Mouse (Mus musculus): ENCODE measurements around the gene Elmo1. TPM values are rescaled to one million over a fixed set of nuclear protein-coding genes. Genes with fewer than 3 reads are reported as not detected.
"Not testable (repeated sequence)": the region's sequence is repeated elsewhere in the genome, so short reads cannot be mapped to it uniquely, and the experiment has no call there.

Gene Elmo1
- total RNA-seq, 2 experiments from 2014 or later, result 28.5 to 36.9 TPM

GRCm38 (mm10) chr13:20564414-20564813, 474.0 kb downstream of the Elmo1 start:
- no peak for DNase-seq (ENCODE audit: low spot score in 2 of 2)

- DNase-seq (ENCODE audit: low spot score in 2 of 2), result no peak
Observed at GRCm38 (mm10) chr13:20575186-20575585, 484.8 kb downstream of the Elmo1 start.

GRCm38 (mm10) chr13:20585868-20586267, 495.5 kb downstream of the Elmo1 start:
- DNase-seq (ENCODE audit: low spot score in 2 of 2), result no peak

GRCm38 (mm10) chr13:20586462-20586861, 496.1 kb downstream of the Elmo1 start:
- DNase-seq (ENCODE audit: low spot score in 2 of 2), result no peak

DNA sequence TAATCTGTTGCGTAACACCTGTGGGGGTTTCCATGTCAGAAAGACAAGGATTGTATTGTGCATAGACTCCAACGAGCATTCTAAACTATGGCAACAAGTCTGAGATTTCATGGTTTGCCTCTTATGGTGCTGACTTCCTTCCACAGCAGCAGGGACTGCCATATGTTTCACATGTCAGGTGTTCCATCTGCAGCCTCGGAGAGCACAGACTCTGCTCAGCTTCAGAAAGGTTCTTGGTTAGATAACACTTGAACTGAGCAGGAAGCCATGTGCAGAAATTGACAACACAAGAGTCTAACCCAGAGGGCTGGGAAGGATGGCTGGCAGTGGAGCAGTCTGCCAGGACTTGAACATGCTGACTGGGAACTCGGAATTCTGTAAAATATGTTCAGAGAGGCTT, 500.6 kb downstream of the Elmo1 start:
- DNase-seq (ENCODE audit: low spot score in 2 of 2), result no peak

- no peak for DNase-seq (ENCODE audit: low spot score in 2 of 2)
Observed at GRCm38 (mm10) chr13:20597307-20597706, 506.9 kb downstream of the Elmo1 start.

DNA sequence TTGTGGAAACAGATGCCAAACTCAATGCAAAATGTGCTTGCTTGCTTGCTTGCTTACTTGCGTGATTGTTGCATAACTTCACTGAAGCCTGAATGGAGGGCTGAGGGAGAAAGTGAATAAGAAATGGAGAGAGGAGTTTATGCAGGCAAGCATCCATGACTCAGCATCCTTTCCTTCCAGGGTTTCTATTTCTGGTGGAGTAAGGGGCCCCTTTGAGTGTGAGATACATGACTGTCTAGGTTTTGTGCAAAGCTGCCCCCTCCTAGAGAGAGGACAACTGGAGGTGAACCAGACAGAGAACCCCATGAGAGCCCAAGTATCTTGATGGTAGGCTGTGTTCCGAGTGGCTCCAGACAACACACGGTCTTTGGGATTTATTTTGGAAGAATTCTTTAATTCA, 508.2 kb downstream of the Elmo1 start:
- DNase-seq (ENCODE audit: low spot score in 2 of 2), result no peak

GRCm38 (mm10) chr13:20600246-20600645, 509.9 kb downstream of the Elmo1 start:
- no peak for DNase-seq (ENCODE audit: low spot score in 2 of 2)

GRCm38 (mm10) chr13:20601421-20601820, 511.0 kb downstream of the Elmo1 start:
- DNase-seq (ENCODE audit: low spot score in 2 of 2), result no peak

DNA sequence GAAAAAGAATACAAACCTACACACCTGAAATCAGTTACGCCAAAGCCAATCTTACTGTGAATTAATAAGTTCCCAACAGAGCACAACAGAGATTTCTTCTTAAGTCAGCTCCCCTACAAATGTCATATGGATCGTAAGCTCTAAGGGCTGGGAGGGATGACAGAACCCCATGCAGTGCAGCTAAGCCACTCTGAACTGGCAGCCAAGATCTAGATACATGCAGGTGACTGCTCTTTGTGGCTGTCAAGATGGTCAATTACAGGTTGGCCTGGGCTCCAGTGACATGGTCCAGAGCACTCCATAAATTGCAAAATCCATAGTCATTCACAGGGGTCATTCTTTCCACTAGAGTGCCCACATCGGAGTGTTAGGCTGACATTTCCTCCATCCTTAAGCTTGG, 516.5 kb downstream of the Elmo1 start:
- DNase-seq (ENCODE audit: low spot score in 2 of 2), result no peak

DNA sequence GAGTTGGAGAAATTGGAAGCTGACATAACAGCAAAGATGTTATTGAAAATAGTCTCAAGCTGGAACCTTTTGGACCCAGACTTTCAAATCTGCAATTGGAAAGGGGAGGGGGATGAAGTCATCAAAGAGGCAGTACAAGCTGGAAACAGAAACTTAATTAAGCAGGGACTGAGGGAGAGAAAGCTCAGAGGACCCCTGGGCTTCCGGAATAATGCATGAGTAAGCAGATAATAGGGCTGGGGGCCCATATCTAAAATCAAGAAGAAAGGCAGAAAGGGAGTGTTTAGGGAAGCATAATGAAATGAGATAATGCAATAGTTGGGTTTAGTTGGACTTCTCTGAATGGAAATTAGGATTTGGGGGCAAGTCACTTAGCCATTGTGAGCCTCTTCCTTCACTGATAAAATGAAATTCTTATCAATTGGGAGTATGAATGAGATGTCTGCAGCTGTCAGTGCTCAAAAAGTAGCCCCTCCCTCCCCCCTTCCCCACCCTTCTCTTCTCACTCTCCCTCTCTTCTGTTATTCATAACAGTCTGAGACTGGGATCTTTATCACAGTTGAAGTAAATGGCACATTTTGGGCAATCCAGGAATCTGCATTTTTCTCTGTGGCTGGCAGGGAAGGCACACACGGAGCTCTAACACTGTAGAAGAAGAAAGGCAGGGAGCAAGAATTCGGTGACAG, 518.8 kb downstream of the Elmo1 start:
- no peak for DNase-seq (ENCODE audit: low spot score in 2 of 2)

- DNase-seq (ENCODE audit: low spot score in 2 of 2), result no peak
Observed at GRCm38 (mm10) chr13:20615596-20616469, 525.4 kb downstream of the Elmo1 start.

GRCm38 (mm10) chr13:20619946-20620345, 529.5 kb downstream of the Elmo1 start:
- no peak for DNase-seq (ENCODE audit: low spot score in 2 of 2)

DNA sequence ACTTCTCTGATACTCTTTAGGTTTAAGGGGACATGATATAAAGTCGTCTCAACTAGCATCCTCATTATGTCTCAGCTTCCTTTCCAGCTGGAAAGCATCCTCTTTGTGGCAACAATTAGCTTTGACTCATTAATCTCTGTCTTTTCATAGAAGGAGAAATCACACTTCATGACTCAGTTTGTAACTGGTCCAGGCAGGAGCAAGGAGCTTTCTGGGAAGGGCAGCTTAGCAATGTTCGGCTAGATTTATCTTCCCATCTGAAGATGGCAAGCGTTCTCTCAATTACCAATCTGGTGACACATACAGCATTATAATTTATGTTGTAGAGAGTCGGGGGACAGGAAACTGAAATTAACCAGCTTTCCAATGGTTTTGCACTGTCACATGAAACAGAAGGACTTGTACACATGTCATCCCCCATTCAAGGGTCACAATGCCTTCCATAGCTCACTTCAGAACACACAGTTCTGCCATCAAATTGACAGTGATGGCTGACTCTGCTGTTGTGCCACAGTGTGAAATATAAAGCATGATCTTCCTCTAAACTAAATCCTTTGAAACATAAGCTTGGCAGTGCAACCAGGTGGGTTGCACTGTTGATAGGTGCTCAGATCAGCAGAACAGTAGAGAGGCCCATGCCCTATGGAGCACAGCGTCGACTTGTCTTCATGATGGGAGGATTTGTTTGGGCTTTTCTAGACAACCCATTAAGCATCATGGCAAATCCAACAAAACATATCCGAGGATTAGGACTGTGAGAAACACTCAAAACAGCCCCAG, 532.9 kb downstream of the Elmo1 start:
- DNase-seq (ENCODE audit: low spot score in 2 of 2), result no peak

GRCm38 (mm10) chr13:20627796-20628195, 537.4 kb downstream of the Elmo1 start:
- no peak for DNase-seq (ENCODE audit: low spot score in 2 of 2)

DNA sequence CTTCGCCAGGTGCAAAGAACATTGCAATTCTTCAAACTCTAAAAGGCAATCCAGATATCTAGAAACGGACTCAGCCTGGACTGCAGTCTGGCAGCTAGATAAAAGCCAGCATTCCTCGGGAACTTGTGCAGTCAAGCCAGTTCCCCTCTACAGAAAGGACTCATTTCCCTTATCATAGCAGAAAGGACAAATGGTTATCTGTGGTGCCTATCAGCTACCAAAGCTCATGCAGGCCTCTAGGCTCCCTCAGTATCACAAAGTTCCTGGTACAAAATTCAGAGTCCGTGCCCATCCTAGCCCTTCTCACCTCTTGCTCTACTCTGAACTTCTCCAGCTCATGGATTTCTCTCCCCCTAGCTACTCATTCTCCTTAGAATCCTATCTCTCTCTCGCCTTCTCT, 542.1 kb downstream of the Elmo1 start:
- DNase-seq (ENCODE audit: low spot score in 2 of 2), result no peak

DNA sequence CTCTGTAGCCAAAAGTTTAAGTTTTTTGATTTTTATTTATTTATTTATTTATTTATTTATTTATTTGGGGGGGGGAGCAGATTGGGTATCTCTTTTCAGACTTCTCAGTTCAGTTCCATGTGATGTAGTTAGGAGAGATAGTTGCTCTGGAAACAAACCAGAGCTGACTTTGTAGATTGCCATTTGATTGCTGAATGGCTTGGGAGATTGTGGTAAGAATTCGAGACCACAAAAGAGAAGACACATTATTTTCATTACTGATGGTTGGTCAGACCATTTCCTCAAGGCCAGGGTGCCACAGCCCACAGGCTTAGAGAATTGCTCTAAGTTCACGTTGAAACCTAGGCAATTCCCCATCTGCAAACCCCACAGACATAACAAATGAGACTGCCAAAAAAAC, 544.3 kb downstream of the Elmo1 start:
- DNase-seq (ENCODE audit: low spot score in 2 of 2), result not testable (repeated sequence)

DNA sequence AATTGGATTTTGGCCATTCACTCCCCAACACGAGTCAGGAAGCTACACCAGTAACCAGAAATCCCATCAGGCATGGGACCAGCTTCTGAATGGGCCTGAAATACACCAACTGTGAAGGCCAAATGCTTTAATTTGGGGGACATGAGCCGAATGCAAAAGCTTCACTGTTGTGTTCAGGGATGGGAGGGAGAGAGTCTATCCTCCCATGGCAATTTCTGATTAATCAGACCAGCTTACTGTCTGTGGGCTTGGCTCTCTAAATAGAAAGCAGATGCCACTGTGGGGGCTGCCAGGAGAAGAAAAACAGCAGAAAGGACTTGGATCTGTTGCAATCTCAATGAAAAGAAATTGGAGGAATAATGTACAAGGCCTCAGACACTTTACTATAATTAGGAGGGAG, 545.2 kb downstream of the Elmo1 start:
- DNase-seq (ENCODE audit: low spot score in 2 of 2), result peak; percentile 51 to 86
